Comparison of ENCODE assay signal across 16 mouse cellular contexts in genomic region chr7:42980098-42980497, GRCm38 (mm10). TPM values are rescaled to one million over a fixed set of nuclear protein-coding genes. Genes with fewer than 3 reads are reported as not detected.
DNase-seq lines count a peak whose midpoint lies in the region; ATAC-seq lines count a peak whose summit lies in the region.
"Had no signal": no experiment of that assay in that cellular context is flagged by ENCODE, and none has a peak within 500 bp of the region (broad histone marks: within the 10 kb centered on the region; RNA-seq: fewer than 3 reads in every experiment).

No protein-coding gene starts in this region.

- DNase-seq in lung, postnatal 36 days, result peak; percentile 46
- DNase-seq in lung, postnatal 10 days, result no peak
- DNase-seq in MEL-GATA-1-ER (ENCODE audit: extremely low read depth, low read depth), result peak; percentile 91
- DNase-seq in skeletal muscle tissue, adult 2 months (ENCODE audit: low read depth, low spot score), result peak; percentile 5
- DNase-seq in right cerebral cortex, adult 18-20 months, result no peak
- no peak for DNase-seq in gastrocnemius, postnatal 36 days
- DNase-seq: gastrocnemius, postnatal 25 days; heart, postnatal 36 days; kidney, adult 8-10 months; right cerebral cortex, postnatal 4 days had no signal

- no peak overlapping the region for H3K27ac ChIP-seq in liver, embryonic 16.5 days (ENCODE audit: low read length)
- H3K27ac ChIP-seq: midbrain, embryonic 12.5 days had no signal

- H3K9ac ChIP-seq in liver, embryonic 16.5 days (ENCODE audit: low read depth, low read length), result no peak overlapping the region
- H3K9ac ChIP-seq: midbrain, embryonic 12.5 days had no signal

- intact Hi-C loops in gastrocnemius, postnatal 36 days (cut with DNase I), result no loop called here

- H3K4me3 ChIP-seq in liver, embryonic 16.5 days (ENCODE audit: low read depth, low read length), result 0 out of 2 replicates have a peak overlapping the region, but pooled peaks have one; percentile 8
- H3K4me3 ChIP-seq: midbrain, embryonic 12.5 days had no signal

- H3K4me2 ChIP-seq in liver, embryonic 16.5 days (ENCODE audit: low read depth, low read length), result no peak overlapping the region
- H3K4me2 ChIP-seq: midbrain, embryonic 12.5 days had no signal

- H3K27me3 ChIP-seq in liver, embryonic 16.5 days (ENCODE audit: control insufficient read depth, insufficient read depth, low read depth, low read length), result no peaks in the 10 kb centered on the region
- H3K27me3 ChIP-seq: midbrain, embryonic 12.5 days had no signal

- no peak; the same call in 1 of the 2 replicates for ATAC-seq in liver, embryonic 16.5 days (ENCODE audit: low read depth)

- 31% methylated on average over 11 of the region's 11 CpGs for WGBS in liver, embryonic 16.5 days (ENCODE audit: insufficient replicate concordance)

- H3K36me3 ChIP-seq in liver, embryonic 16.5 days (ENCODE audit: control insufficient read depth, insufficient read depth), result no peaks in the 10 kb centered on the region
- H3K36me3 ChIP-seq: midbrain, embryonic 12.5 days had no signal

- H3K9me3 ChIP-seq in liver, embryonic 16.5 days (replicated peaks; ENCODE audit: control insufficient read depth, low read length), result peaks cover 3% of the 10 kb centered on the region; the same call in 1 of the 2 replicates

- no peaks in the 10 kb centered on the region for H3K4me1 ChIP-seq in liver, embryonic 16.5 days (ENCODE audit: control insufficient read depth, low read depth, low read length)
- H3K4me1 ChIP-seq: midbrain, embryonic 12.5 days had no signal

RNA-seq across cellular contexts. Expression of gene Gm9268, which starts 38.5 kb away (rescaled TPM):
- polyA plus RNA-seq in liver, embryonic 16.5 days (2015; fragmentation: Nextera tagmentation; extraction: Ambion mirVana), result not detected in 2 replicates
- total RNA-seq in gastrocnemius, postnatal 36 days (2021), result not detected
- total RNA-seq: gastrocnemius, postnatal 25 days; heart, postnatal 36 days; left cerebral cortex, adult 18-20 months had no signal
- polyA plus RNA-seq: forebrain, embryonic 11.5 days; limb, embryonic 14.5 days; midbrain, embryonic 12.5 days; thymus, postnatal 0 days had no signal

RNA-seq across cellular contexts. Expression of gene Vmn2r63, which starts 46.5 kb away (rescaled TPM):
- not detected in 2 replicates for polyA plus RNA-seq in liver, embryonic 16.5 days (2015; fragmentation: Nextera tagmentation; extraction: Ambion mirVana)
- total RNA-seq in gastrocnemius, postnatal 36 days (2021), result not detected
- total RNA-seq: gastrocnemius, postnatal 25 days; heart, postnatal 36 days; left cerebral cortex, adult 18-20 months had no signal
- polyA plus RNA-seq: forebrain, embryonic 11.5 days; limb, embryonic 14.5 days; midbrain, embryonic 12.5 days; thymus, postnatal 0 days had no signal

Comparison
In these comparisons a context has a peak if more than half of its experiments do, and no peak if none do; other contexts are left out.
1. DNase-seq: peak in lung, postnatal 36 days (single experiment), MEL-GATA-1-ER (single experiment) and skeletal muscle tissue, adult 2 months (single experiment); none in lung, postnatal 10 days (single experiment), right cerebral cortex, adult 18-20 months (single experiment) and gastrocnemius, postnatal 36 days (0 of 2).